Mouse (Mus musculus): ENCODE data around the gene Tmprss7.

Tmprss7 gene

GRCm38 (mm10) chr16:45686833-45687232 lies 6.6 kb downstream of the Tmprss7 start:
- no peak for DNase-seq (ENCODE audit: low read depth, low spot score)

DNA sequence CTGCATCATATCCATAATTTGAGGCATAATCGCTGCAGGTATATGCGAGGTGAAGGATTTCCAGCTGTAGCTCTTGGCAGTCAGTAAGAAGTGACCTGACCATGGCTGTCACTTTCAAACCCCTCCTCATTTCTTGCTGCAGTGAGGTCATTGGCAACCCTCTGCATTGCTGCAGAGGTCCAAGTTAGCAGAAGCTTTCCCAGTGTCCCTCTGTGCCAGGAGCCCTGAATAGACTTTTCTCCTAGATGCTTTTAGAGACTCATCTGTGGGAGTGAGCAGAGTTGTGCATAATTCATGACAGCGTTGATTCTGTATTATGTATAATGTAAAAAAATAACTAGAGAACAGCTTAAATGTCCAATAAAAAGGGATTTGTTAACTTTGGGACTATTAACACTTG lies 8.2 kb downstream of the Tmprss7 start:
- no peak for DNase-seq (ENCODE audit: low read depth, low spot score)

DNA sequence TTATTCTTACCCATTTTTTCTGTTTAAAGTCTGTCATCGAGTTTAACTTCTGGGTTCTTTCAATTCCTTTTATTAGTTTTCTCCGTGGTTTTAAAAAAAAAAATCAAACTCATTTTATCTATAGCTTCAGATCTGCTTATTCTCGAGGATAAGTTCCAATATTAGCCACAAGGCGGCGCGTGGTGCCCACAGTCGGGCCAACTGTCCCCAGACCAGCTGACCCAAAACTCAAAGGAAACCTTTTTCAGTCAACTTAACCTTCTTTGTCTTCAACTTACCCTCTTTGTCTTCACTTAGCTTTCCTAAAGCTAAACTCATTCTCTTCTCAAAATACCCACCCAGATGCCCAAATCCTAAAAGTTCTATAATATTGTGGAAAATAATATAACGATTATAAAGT lies 8.6 kb downstream of the Tmprss7 start:
- peak; percentile 7 for DNase-seq (ENCODE audit: low read depth, low spot score)

GRCm38 (mm10) chr16:45676462-45676861 lies 17.0 kb downstream of the Tmprss7 start:
- DNase-seq (ENCODE audit: low read depth, low spot score), result no peak

DNA sequence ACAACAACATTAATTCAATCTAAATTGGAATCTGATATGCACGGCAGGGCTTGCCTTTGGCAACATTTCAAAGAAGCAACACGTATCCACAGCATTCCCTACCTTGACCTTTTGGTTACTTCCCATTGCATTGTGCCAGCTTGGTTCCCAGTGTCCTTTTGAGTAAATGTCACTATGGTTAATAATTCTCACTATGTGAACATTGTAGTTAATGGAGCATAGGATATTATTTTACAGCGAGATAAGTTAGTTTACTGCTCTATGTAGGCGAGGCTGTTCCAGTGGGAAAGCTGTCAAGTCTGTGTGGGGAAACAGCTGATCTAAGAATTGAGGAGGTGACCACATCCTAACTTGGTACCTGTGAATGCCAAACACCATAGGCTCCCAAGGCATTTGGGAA lies 23.5 kb downstream of the Tmprss7 start:
- DNase-seq (ENCODE audit: low read depth, low spot score), result no peak

DNA sequence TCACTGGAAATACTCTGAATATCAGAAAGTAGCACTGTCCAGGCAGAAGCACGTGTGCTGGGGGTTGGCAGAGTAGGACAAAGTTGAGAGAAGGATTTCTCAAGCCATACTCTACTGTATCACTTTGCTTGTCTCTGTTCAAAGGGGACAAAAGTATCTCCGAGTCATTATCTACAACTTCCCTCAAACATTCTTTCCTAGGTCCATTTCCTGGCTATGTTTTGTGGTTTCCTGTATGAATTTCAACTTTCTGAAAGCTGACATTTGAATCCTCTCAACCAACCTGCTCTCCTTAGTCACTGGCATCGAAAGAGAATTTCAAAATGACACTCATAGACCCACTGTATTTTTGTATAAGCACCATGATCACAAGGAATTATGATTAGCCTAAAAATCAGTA lies 25.3 kb downstream of the Tmprss7 start:
- no peak for DNase-seq (ENCODE audit: low read depth, low spot score)

DNA sequence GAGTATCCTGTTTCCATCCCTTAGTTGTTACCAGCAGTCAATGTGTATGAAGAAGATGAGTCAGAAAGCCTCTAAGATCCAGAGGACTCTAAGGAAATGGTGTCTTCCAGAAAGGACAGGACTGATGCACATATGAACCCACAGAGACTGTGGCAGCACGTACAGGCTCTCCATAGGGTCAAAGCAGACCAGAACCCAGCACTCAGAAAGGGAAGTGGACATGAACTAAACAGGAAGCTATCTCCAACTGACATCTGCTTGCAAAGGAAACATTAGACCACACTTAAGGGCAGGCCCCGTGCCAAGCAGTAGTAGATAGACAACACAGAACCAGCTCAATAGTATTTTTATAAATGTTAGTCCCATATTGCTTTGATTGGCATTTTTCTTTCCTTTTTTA lies 27.3 kb downstream of the Tmprss7 start:
- DNase-seq (ENCODE audit: low read depth, low spot score), result no peak

DNA sequence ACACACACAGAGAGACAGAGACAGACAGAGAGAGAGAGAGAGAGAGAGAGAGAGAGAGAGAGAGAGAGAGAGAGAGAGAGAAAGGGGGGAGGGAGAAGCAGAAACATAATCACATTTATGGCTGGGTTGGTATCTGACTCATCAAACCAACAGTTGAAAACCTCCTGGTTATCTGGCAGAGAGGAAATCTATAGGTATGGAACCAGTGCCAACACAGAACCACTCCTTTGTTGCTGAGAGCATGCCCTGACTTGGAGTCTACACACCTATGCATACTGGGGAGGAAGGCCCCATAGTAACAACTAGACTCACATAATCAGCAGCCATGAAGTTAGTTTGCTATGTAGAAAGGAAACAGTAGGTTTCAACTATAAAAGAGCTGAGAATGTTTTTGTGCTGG lies 31.1 kb downstream of the Tmprss7 start:
- DNase-seq (ENCODE audit: low read depth, low spot score), result no peak

DNA sequence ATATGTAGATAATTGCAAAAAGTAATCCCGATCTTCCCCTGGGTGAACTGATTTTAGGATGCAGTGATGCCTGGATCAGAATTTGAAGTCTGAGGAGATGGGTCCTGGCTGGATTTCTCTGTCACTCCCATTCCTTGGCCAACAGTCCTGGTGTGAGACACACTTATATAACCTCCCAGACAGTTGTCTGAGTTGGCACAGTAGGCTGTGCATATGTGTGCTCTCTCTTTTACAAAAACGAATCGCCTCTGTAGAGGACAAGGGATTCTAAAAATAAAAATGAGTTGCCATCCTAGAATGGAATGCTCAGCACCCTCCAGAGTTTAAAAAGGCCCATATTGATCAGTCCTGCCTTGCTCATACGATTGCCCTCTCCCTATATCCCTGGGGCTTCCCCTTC lies 33.9 kb downstream of the Tmprss7 start:
- no peak for DNase-seq (ENCODE audit: low read depth, low spot score)

DNA sequence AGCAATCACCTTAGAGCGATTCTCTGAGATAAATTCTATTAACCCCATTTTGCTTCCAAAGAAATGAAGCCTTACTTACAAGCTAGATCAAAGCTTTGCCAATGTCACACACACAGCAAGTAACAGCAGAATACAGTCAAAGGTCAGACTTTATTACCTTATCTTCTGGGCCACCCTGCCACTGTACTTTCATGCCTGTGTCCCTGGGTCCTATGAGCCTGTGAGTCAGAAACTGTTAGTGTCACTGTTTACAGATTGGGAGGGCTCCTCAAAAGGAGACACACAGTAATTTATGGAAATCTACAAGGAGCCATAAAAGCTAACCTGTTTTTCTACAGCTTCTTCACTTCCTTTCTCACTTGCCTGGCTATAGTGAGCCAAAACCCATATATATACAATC lies 35.2 kb downstream of the Tmprss7 start:
- no peak for DNase-seq (ENCODE audit: low read depth, low spot score)

GRCm38 (mm10) chr16:45657574-45658159 lies 35.8 kb downstream of the Tmprss7 start:
- no peak for DNase-seq (ENCODE audit: low read depth, low spot score)

DNA sequence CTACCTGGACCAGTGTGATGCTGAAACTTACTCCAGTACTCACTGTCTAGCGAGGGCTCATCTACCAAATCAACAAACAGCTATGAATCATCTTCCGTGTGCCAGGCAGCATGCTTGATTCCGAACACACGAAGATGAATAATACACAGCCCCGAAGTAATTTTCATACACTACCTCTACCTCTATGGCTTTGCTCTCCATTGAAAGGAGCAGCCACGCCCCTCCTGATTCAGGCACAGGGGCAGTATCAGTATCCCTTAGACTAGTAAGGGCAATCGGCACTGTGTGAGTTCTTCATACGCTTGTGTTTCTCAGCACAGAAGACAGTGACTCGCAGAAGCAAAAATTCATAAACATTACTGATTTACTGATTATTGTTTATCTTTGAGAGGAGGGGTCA lies 39.0 kb downstream of the Tmprss7 start:
- no peak for DNase-seq (ENCODE audit: low read depth, low spot score)

DNA sequence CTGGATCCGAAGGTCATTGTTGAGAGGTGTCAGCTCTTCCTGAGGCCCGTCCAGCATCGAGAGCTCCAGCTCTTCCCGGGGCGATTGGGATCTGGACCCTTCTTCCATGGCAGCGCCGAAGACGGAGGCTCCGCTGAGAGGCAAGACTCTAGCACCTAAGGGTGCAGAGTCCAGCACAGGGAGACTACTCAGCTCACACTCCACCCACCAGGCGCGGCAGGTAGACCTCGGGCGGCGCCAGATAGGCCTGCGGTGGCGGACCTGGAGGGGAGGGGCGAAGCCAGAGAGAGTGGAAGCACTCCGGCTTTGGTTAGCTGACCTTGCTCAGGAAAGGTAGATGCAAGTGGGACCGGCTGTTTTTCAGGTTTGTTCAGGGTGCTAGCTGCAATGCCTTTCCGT lies 39.5 kb downstream of the Tmprss7 start, which contains the start of gene BC016579:
Gene BC016579 (minus strand): TSS at position 135 of the 399 bp plus-strand sequence.
- DNase-seq (ENCODE audit: low read depth, low spot score), result no peak

DNA sequence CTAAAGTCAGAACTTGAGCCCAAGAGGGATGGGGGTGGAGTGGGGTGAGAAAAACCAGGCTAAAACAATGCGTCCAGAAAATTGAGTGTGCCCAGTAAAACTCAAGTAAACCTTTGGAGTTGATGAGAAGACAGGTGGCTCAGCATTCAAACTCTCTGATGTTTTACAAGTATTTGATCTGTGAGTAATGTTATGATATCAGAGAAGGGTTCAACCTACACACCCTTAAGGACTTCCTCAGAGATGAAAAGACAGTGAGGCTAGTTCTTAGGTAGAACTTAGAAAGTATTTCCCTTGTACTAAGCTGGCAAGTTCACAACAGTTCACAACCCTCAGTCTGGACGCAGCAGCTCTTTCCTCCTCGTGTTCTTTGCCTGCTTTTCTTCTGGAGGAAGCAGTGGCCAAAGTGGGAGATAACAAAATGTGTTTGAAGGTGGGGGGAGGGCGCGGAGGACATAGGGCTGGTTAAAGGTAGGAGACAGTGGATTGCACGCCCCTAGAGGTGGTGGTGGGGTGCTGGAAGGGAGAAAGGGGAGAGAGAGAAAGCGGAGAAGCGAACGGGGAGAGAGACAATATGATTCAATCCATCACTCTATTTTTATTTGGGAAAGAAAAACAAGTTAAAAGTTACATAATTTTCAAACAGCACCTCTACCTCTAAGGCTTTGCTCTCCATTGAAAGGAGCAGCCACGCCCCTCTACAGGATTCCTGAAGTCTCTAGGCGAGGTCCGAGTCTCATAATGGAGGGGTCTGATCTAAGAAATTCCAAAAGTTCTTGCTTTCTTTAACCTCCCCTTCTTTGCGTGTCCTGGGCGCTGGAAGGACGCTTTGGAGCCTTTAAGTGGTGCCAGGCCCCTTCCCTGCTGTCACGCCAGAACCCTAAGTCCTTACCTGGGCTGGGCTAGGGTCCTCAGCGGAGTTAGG lies 40.2 kb downstream of the Tmprss7 start:
- no peak for DNase-seq (ENCODE audit: low read depth, low spot score)

GRCm38 (mm10) chr16:45651497-45651896 lies 42.0 kb downstream of the Tmprss7 start:
- DNase-seq (ENCODE audit: low read depth, low spot score), result no peak

DNA sequence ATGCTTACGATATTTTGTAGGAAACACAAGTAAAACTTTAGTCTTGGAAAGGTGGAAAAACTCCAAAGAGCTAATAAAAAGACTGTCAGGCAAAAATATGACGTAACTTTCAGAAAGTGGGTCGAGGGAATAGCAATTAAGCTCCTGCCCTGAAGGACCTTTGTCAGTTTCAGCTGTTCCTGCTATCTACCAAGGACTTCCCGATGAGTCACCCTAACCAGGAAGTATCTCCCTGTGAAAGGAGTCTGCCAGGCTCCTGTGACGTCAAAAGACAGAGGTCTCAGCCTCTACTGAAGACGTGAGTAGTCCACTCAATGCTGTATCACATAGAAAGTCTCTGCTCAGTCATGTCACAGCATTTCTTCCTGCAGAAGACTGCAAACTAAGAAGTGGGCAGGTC lies 49.1 kb downstream of the Tmprss7 start:
- DNase-seq (ENCODE audit: low read depth, low spot score), result no peak

GRCm38 (mm10) chr16:45643944-45644343 lies 49.5 kb downstream of the Tmprss7 start:
- DNase-seq (ENCODE audit: low read depth, low spot score), result no peak

DNA sequence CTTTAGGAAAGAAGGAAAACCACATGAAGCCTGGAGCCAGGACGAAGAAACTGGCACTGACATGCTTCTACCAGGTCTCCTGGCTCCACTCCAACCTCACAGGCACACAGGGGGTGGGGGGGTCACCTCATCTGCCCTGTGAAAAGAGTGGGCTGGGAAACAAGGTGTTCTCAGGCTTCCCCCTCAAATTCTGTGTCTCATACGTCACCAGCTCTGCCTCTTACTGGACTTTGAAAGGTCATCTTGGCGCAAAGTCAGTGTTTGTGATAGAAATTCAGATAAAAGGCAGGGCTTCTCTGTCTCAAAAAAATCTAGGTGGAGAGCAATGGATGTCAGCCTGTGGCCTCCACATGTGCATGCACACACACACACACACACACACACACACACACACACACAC lies 52.2 kb downstream of the Tmprss7 start:
- no peak for DNase-seq (ENCODE audit: low read depth, low spot score)

- no peak for DNase-seq (ENCODE audit: low read depth, low spot score)
These were observed 53.2 kb downstream of the Tmprss7 start for GRCm38 (mm10) chr16:45640070-45640762.

GRCm38 (mm10) chr16:45635826-45636225 lies 57.6 kb downstream of the Tmprss7 start:
- DNase-seq (ENCODE audit: low read depth, low spot score), result no peak

GRCm38 (mm10) chr16:45632420-45632819 lies 61.0 kb downstream of the Tmprss7 start:
- DNase-seq (ENCODE audit: low read depth, low spot score), result no peak

DNA sequence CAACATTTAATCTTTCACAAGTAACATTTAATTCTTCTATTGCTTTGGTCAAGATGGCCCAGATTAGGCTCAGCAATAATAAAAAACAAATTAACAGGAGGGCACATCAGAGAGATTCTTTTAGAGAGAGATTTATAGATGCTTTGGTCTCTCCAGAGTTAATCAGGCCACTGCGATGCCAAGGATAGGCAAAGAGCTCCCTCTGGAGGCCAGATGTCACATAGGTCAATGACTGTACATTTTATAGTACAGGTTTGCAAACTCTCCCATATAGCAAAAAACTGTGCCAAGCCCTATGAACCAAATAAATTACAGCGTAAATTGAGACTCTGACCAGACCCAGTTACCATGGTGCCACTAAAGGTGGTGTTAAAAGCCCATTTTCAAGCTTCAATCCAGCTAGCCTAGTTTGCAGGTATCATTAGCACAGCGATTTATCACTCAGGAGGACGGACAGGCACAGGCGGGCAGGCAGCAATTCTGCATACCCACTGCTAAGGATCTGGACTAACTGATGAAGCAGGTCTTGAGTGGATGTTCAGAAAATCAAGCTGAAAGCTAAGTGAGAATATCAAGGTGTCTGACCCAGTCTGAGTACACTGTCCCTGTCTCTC lies 63.0 kb downstream of the Tmprss7 start:
- no peak for DNase-seq (ENCODE audit: low read depth, low spot score)

Data from WW6 (cell line).